Mouse (Mus musculus): ENCODE data around the gene S100a1. TPM values are rescaled to one million over a fixed set of nuclear protein-coding genes. Genes with fewer than 3 reads are reported as not detected.

The S100a1 gene
- polyA plus RNA-seq, 1 experiment from 2014 or later: 59.3 TPM

DNA sequence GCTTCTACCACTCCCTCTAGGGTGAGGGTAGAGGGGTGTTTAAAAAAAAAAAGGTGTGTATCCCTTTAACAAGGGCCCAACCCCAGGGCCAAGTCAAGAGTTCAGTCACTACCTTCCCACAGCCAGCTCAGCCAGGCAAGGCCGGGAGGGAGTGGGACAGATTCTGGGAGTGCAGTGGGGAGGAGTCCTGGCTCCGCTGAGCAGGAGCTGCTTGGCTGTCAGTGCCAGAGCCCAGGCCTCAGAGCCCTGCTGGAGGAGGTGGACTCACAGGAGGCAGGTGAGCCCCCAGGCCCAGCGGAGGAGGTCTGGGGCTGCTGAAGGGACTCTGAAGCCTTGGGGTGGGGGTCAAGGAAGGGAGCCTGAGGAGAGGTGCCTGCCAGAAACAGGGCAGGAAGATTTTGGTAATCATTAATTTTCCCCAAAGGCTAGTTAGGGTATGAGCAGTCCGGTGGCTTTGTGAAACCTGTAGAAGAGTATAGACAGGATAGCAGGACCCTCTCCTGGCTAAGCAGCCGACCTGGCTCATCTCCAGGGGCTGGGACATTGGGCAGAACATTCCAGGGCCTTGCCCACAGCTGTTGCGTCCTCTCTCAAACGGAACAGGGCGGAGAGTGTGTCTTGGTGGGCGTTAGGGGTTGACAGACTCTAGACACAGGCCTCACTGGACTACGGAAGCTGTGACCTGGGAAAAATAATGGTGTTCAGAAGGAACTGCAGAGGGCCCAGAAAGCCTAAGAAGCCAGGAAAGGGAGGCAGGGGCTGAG, 23.1 kb upstream of the S100a1 start, which contains the start of gene S100a16:
S100a16 (plus strand) TSS at position 114 of the 764 bp plus-strand sequence.
- H3K4me1 ChIP-seq (replicated peaks; ENCODE audit: control insufficient read depth, insufficient read depth, low read length): no peaks in the 10 kb centered on the region; the same call in 1 of the 2 replicates
- H3K9ac ChIP-seq (ENCODE audit: low read length): peak within 1 kb of the TSS; percentile 53
- peak; percentile 90 for ATAC-seq (ENCODE audit: low read depth)
- peak within 1 kb of the TSS; percentile 43 for H3K4me2 ChIP-seq (ENCODE audit: low read depth, low read length)
- H3K27ac ChIP-seq (ENCODE audit: low read length): peak within 1 kb of the TSS; percentile 82
- peak within 1 kb of the TSS; percentile 43 for H3K4me3 ChIP-seq (ENCODE audit: low read length)
- 28% methylated on average over 10 of the region's 10 CpGs for WGBS
- H3K27me3 ChIP-seq (ENCODE audit: control insufficient read depth, insufficient read depth, low read depth, low read length): no peaks in the 10 kb centered on the region
- no peaks in the 10 kb centered on the region for H3K9me3 ChIP-seq (ENCODE audit: control insufficient read depth, low read length)
- no peaks in the 10 kb centered on the region for H3K36me3 ChIP-seq (ENCODE audit: control insufficient read depth, insufficient read depth, low read length)

GRCm38 (mm10) chr3:90535446-90535845, 21.3 kb upstream of the S100a1 start:
- WGBS: 60% methylated on average over 1 of the region's 1 CpGs
- no peak overlapping the region for H3K4me3 ChIP-seq (ENCODE audit: low read length)
- H3K27ac ChIP-seq (ENCODE audit: low read length): no peak overlapping the region
- H3K36me3 ChIP-seq (ENCODE audit: control insufficient read depth, insufficient read depth, low read length): no peaks in the 10 kb centered on the region
- no peaks in the 10 kb centered on the region for H3K27me3 ChIP-seq (ENCODE audit: control insufficient read depth, insufficient read depth, low read depth, low read length)
- no peak overlapping the region for H3K9ac ChIP-seq (ENCODE audit: low read length)
- H3K4me1 ChIP-seq (replicated peaks; ENCODE audit: control insufficient read depth, insufficient read depth, low read length): no peaks in the 10 kb centered on the region; the same call in 1 of the 2 replicates
- no peak for ATAC-seq (ENCODE audit: low read depth)
- no peaks in the 10 kb centered on the region for H3K9me3 ChIP-seq (ENCODE audit: control insufficient read depth, low read length)
- H3K4me2 ChIP-seq (ENCODE audit: low read depth, low read length): no peak overlapping the region

GRCm38 (mm10) chr3:90531713-90532112, 17.5 kb upstream of the S100a1 start:
- H3K4me3 ChIP-seq (ENCODE audit: low read length): no peak overlapping the region
- no peaks in the 10 kb centered on the region for H3K9me3 ChIP-seq (ENCODE audit: control insufficient read depth, low read length)
- no peaks in the 10 kb centered on the region for H3K27me3 ChIP-seq (ENCODE audit: control insufficient read depth, insufficient read depth, low read depth, low read length)
- WGBS: 48% methylated on average over 5 of the region's 5 CpGs
- no peaks in the 10 kb centered on the region for H3K36me3 ChIP-seq (ENCODE audit: control insufficient read depth, insufficient read depth, low read length)
- no peak overlapping the region for H3K4me2 ChIP-seq (ENCODE audit: low read depth, low read length)
- no peak for ATAC-seq (ENCODE audit: low read depth)
- H3K27ac ChIP-seq (ENCODE audit: low read length): no peak overlapping the region
- peaks cover 8% of the 10 kb centered on the region for H3K4me1 ChIP-seq (replicated peaks; ENCODE audit: control insufficient read depth, insufficient read depth, low read length)
- H3K9ac ChIP-seq (ENCODE audit: low read length): no peak overlapping the region

- WGBS: 71% methylated on average over 7 of the region's 7 CpGs
- Histone ChIP-seq H3K4me2 (ENCODE audit: low read depth, low read length) (0 out of 2 replicates have a peak overlapping the region, but pooled peaks have one; percentile 41), H3K36me3 (ENCODE audit: control insufficient read depth, insufficient read depth, low read length) (no peaks in the 10 kb centered on the region), H3K4me3 (ENCODE audit: low read length) (peak overlapping the region; percentile 11; the same call in 1 of the 2 replicates), H3K27ac (ENCODE audit: low read length) (peak overlapping the region; percentile 6; the same call in 1 of the 2 replicates), H3K27me3 (ENCODE audit: control insufficient read depth, insufficient read depth, low read depth, low read length) (no peaks in the 10 kb centered on the region), H3K9me3 (ENCODE audit: control insufficient read depth, low read length) (no peaks in the 10 kb centered on the region), H3K4me1 (replicated peaks; ENCODE audit: control insufficient read depth, insufficient read depth, low read length) (peaks cover 14% of the 10 kb centered on the region), H3K9ac (ENCODE audit: low read length) (0 out of 2 replicates have a peak overlapping the region, but pooled peaks have one; percentile 29)
- peak; percentile 32 for ATAC-seq (ENCODE audit: low read depth)
These were observed 13.2 kb upstream of the S100a1 start for GRCm38 (mm10) chr3:90527291-90527873.

DNA sequence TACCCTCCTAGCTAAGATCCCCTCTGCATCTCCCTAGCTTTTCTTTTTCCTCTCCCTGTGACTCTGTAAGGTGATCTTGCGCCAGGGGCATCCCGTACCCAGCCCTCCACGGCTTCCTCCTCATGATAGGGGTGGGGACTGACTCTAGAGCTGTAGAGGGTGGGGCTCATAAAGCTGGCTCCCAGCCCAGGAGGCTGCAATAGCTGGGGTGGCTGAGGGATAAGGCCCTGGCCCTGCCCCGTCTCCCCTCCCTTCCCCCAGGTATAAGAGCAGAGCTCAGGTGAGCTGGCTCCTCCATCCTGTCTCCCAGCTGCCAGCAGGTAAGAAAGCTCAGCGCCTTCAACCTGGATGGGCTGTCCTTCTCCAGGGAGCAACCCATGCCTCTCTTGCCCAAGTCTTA, 12.4 kb upstream of the S100a1 start, which contains the start of gene S100a14:
S100a14 (plus strand) TSS at position 277 of the 400 bp plus-strand sequence.
- H3K4me3 ChIP-seq (ENCODE audit: low read length): peak within 1 kb of the TSS; percentile 11; the same call in 1 of the 2 replicates
- peak within 1 kb of the TSS; percentile 69 for H3K27ac ChIP-seq (ENCODE audit: low read length)
- H3K4me1 ChIP-seq (replicated peaks; ENCODE audit: control insufficient read depth, insufficient read depth, low read length): peaks cover 14% of the 10 kb centered on the region
- H3K9ac ChIP-seq (ENCODE audit: low read length): 0 out of 2 replicates have a peak within 1 kb of the TSS, but pooled peaks have one; percentile 29
- no peaks in the 10 kb centered on the region for H3K9me3 ChIP-seq (ENCODE audit: control insufficient read depth, low read length)
- no peaks in the 10 kb centered on the region for H3K36me3 ChIP-seq (ENCODE audit: control insufficient read depth, insufficient read depth, low read length)
- peak; percentile 94 for ATAC-seq (ENCODE audit: low read depth)
- no peaks in the 10 kb centered on the region for H3K27me3 ChIP-seq (ENCODE audit: control insufficient read depth, insufficient read depth, low read depth, low read length)
- H3K4me2 ChIP-seq (ENCODE audit: low read depth, low read length): peak within 1 kb of the TSS; percentile 41
- whole genome bisulfite sequencing: 29% methylated on average over 5 of the region's 5 CpGs

DNA sequence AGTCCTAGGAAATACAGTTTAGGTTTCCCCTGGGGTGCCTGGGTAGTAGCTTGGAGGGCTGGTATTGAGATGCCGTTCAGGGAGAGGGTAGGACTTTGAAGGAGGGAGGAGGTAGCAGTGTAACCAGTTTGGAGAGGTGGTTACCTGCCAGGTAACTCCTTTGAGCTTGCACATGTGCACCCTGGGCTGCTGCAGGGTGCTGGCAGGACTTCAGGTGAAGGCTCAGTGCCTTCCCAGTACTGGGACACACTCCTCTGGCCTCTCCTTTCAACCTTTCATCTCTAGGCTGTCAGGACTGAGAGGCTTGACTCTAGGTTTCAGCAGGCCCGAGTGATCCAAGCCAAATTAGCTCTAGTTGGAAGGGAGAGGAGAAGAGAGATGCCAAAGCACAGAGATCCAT, 11.9 kb upstream of the S100a1 start:
- Histone ChIP-seq H3K4me2 (ENCODE audit: low read depth, low read length) (no peak overlapping the region), H3K4me3 (ENCODE audit: low read length) (no peak overlapping the region), H3K4me1 (replicated peaks; ENCODE audit: control insufficient read depth, insufficient read depth, low read length) (peaks cover 14% of the 10 kb centered on the region), H3K36me3 (ENCODE audit: control insufficient read depth, insufficient read depth, low read length) (no peaks in the 10 kb centered on the region), H3K9me3 (ENCODE audit: control insufficient read depth, low read length) (no peaks in the 10 kb centered on the region), H3K27me3 (ENCODE audit: control insufficient read depth, insufficient read depth, low read depth, low read length) (no peaks in the 10 kb centered on the region), H3K27ac (ENCODE audit: low read length) (peak overlapping the region; percentile 43), H3K9ac (ENCODE audit: low read length) (no peak overlapping the region)
- ATAC-seq (ENCODE audit: low read depth): peak; percentile 36
- WGBS: 66% methylated on average over 2 of the region's 2 CpGs

DNA sequence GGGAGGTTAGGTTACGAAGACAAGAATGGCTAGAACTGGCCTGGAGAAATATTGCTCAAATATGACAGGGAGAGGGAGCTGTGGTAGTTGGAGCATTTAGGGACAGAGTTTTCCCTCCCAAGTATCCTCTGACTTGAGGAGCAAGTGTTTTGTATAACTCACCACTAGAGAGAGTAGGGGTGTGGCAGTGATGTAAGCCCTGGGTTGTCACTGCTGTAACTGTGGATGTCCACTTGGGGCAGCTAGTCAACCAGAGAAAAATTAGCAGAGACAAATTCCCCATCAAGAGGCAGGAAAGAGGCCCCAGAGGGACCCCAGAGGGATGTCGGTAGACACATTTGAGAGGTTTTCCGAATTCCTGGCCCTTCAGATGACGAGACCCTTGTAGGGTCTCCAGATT, 11.2 kb upstream of the S100a1 start:
- H3K27me3 ChIP-seq (ENCODE audit: control insufficient read depth, insufficient read depth, low read depth, low read length): no peaks in the 10 kb centered on the region
- no peaks in the 10 kb centered on the region for H3K9me3 ChIP-seq (ENCODE audit: control insufficient read depth, low read length)
- no peak for ATAC-seq (ENCODE audit: low read depth)
- peak overlapping the region; percentile 43; the same call in 1 of the 2 replicates for H3K27ac ChIP-seq (ENCODE audit: low read length)
- no peak overlapping the region for H3K4me3 ChIP-seq (ENCODE audit: low read length)
- H3K9ac ChIP-seq (ENCODE audit: low read length): no peak overlapping the region
- H3K4me1 ChIP-seq (replicated peaks; ENCODE audit: control insufficient read depth, insufficient read depth, low read length): peaks cover 14% of the 10 kb centered on the region
- WGBS: 54% methylated on average over 4 of the region's 4 CpGs
- H3K4me2 ChIP-seq (ENCODE audit: low read depth, low read length): no peak overlapping the region
- H3K36me3 ChIP-seq (ENCODE audit: control insufficient read depth, insufficient read depth, low read length): no peaks in the 10 kb centered on the region

DNA sequence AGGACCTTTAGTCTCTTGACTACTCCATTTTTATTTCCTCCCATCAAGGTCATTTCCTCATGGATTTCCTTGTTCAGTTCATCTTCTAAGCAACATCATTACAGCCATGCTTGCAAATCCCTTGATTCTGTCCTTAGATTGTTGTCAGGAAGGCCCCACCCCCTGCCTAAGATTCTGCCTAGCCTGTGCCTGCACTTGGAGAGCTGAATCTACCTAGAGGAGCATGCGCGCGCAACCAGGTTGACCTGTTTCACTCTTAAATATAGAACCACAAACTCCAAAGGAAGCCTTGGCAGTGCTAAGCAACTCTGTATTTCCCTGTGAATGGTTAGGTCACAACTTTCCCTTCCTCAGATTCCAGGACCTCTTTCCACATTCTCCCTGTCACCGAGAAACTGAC, 3.5 kb upstream of the S100a1 start:
- Histone ChIP-seq H3K27ac (ENCODE audit: low read length) (no peak overlapping the region), H3K4me1 (replicated peaks; ENCODE audit: control insufficient read depth, insufficient read depth, low read length) (peaks cover 12% of the 10 kb centered on the region), H3K9ac (ENCODE audit: low read length) (no peak overlapping the region), H3K4me2 (ENCODE audit: low read depth, low read length) (no peak overlapping the region), H3K36me3 (ENCODE audit: control insufficient read depth, insufficient read depth, low read length) (no peaks in the 10 kb centered on the region), H3K27me3 (ENCODE audit: control insufficient read depth, insufficient read depth, low read depth, low read length) (no peaks in the 10 kb centered on the region), H3K9me3 (ENCODE audit: control insufficient read depth, low read length) (no peaks in the 10 kb centered on the region), H3K4me3 (ENCODE audit: low read length) (no peak overlapping the region)
- 67% methylated on average over 4 of the region's 4 CpGs for WGBS
- ATAC-seq (ENCODE audit: low read depth): no peak

DNA sequence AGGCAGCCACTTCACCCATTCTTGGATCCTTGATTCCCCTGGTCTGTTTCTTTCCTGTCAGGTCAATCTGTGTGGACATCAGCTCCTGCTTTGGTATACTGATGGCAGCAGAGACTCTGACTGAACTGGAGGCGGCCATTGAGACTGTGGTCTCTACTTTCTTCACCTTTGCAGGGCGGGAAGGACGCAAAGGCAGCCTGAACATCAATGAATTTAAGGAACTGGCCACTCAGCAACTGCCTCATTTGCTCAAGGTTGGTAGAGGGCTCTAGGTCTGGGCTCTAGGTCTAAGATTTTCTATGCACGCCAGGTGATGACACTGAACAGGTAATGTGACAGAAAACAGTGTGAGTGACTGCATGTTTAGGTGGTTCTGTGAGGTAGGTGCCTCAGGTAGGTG, 1.6 kb upstream of the S100a1 start:
- Histone ChIP-seq H3K27ac (ENCODE audit: low read length) (no peak overlapping the region), H3K9ac (ENCODE audit: low read length) (no peak overlapping the region), H3K27me3 (ENCODE audit: control insufficient read depth, insufficient read depth, low read depth, low read length) (no peaks in the 10 kb centered on the region), H3K4me2 (ENCODE audit: low read depth, low read length) (no peak overlapping the region), H3K4me1 (replicated peaks; ENCODE audit: control insufficient read depth, insufficient read depth, low read length) (peaks cover 12% of the 10 kb centered on the region), H3K4me3 (ENCODE audit: low read length) (no peak overlapping the region), H3K9me3 (ENCODE audit: control insufficient read depth, low read length) (no peaks in the 10 kb centered on the region), H3K36me3 (ENCODE audit: control insufficient read depth, insufficient read depth, low read length) (no peaks in the 10 kb centered on the region)
- 82% methylated on average over 4 of the region's 4 CpGs for WGBS
- ATAC-seq (ENCODE audit: low read depth): no peak

Measured in lung, embryonic 16.5 days (tissue).